Comparison of ENCODE assay signal across 1 mouse cellular context in genomic region chr11:32238093-32238860, GRCm38 (mm10).
TF ChIP-seq lines count a peak whose summit lies in the region.

No protein-coding gene starts in this region.

TF ChIP-seq in CH12.LX, 34 proteins besides CTCF, POLR2A, EP300 and RAD21:
- TF ChIP-seq MYC (IDR thresholded peaks at IDR 0.05; ENCODE audit: low read depth, low read length): no peak
- TF ChIP-seq MAX (IDR thresholded peaks at IDR 0.05; ENCODE audit: low read length): no peak
- TF ChIP-seq GABPA (IDR thresholded peaks at IDR 0.05; ENCODE audit: insufficient replicate concordance, low read depth, low read length): no peak
- peak; percentile 15; the same call in 1 of the 2 replicates for TF ChIP-seq JUND (conservative IDR thresholded peaks at IDR 0.05; ENCODE audit: low read depth, low read length)
- no peak for TF ChIP-seq TCF12 (IDR thresholded peaks at IDR 0.05; ENCODE audit: low read depth, low read length)
- no peak for TF ChIP-seq PAX5 (IDR thresholded peaks at IDR 0.05; ENCODE audit: low read length)
- TF ChIP-seq ZMIZ1 (IDR thresholded peaks at IDR 0.05; ENCODE audit: low read depth, low read length): no peak
- peak; percentile 42; the same call in 1 of the 2 replicates for TF ChIP-seq NRF1 (IDR thresholded peaks at IDR 0.05; ENCODE audit: low read depth, low read length)
- TF ChIP-seq KAT2A (IDR thresholded peaks at IDR 0.05; ENCODE audit: insufficient replicate concordance, low read length): no peak
- no peak for TF ChIP-seq MAFK (IDR thresholded peaks at IDR 0.05; ENCODE audit: insufficient replicate concordance, low read length)
- TF ChIP-seq ZC3H11A (IDR thresholded peaks at IDR 0.05; ENCODE audit: low read depth, low read length): peak; percentile 94
- TF ChIP-seq UBTF (IDR thresholded peaks at IDR 0.05; ENCODE audit: low read depth, low read length): no peak
- no peak for TF ChIP-seq ZNF384 (IDR thresholded peaks at IDR 0.05; ENCODE audit: low read depth, low read length)
- TF ChIP-seq CHD1 (IDR thresholded peaks at IDR 0.05; ENCODE audit: low read depth, low read length): no peak
- no peak for TF ChIP-seq USF1 (IDR thresholded peaks at IDR 0.05; ENCODE audit: low read depth, low read length)
- no peak for TF ChIP-seq JUN (IDR thresholded peaks at IDR 0.05; ENCODE audit: insufficient read depth, low read depth, low read length)
- no peak for TF ChIP-seq USF2 (conservative IDR thresholded peaks at IDR 0.05; ENCODE audit: low read depth, low read length)
- no peak for TF ChIP-seq BHLHE40 (IDR thresholded peaks at IDR 0.05; ENCODE audit: low read depth, low read length)
- no peak for TF ChIP-seq CHD2 (IDR thresholded peaks at IDR 0.05; ENCODE audit: low read length)
- no peak for TF ChIP-seq TBP (conservative IDR thresholded peaks at IDR 0.05; ENCODE audit: low read depth, low read length)
- peak; percentile 72 for TF ChIP-seq MEF2A (IDR thresholded peaks at IDR 0.05; ENCODE audit: borderline replicate concordance, low read depth, low read length)
- TF ChIP-seq POLR2AphosphoS2 (IDR thresholded peaks at IDR 0.05; ENCODE audit: low read depth, low read length): no peak
- TF ChIP-seq IRF4 (IDR thresholded peaks at IDR 0.05; ENCODE audit: low read depth, low read length): peak; percentile 72
- TF ChIP-seq SIN3A (IDR thresholded peaks at IDR 0.05; ENCODE audit: low read length): no peak; the same call in 1 of the 2 replicates
- 0 out of 2 replicates have a peak, but pooled peaks have one; percentile 28 for TF ChIP-seq ELF1 (IDR thresholded peaks at IDR 0.05; ENCODE audit: low read depth, low read length)
- TF ChIP-seq SMC3 (IDR thresholded peaks at IDR 0.05; ENCODE audit: low read depth, low read length): peak; percentile 99
- no peak for TF ChIP-seq RCOR1 (conservative IDR thresholded peaks at IDR 0.05; ENCODE audit: low read depth, low read length)
- TF ChIP-seq ZKSCAN1 (IDR thresholded peaks at IDR 0.05; ENCODE audit: borderline replicate concordance, low read depth, low read length): no peak
- no peak for TF ChIP-seq ETS1 (conservative IDR thresholded peaks at IDR 0.05; ENCODE audit: low read depth, low read length)
- TF ChIP-seq E2F4 (IDR thresholded peaks at IDR 0.05; ENCODE audit: insufficient replicate concordance, low read depth, low read length): 0 out of 2 replicates have a peak, but pooled peaks have one; percentile 48
- TF ChIP-seq MAZ (IDR thresholded peaks at IDR 0.05; ENCODE audit: low read depth, low read length): no peak
- TF ChIP-seq NELFE (IDR thresholded peaks at IDR 0.05; ENCODE audit: low read depth, low read length): peak; percentile 66
- TF ChIP-seq MXI1 (IDR thresholded peaks at IDR 0.05; ENCODE audit: low read depth, low read length): no peak
- no peak for TF ChIP-seq HCFC1 (IDR thresholded peaks at IDR 0.05; ENCODE audit: low read depth, low read length)
TF ChIP-seq in CH12.LX: peak in this region for 9.
